Mouse (Mus musculus) stomach, postnatal 0 days (tissue): ENCODE data around the gene Ppp1r16b. TPM values are rescaled to one million over a fixed set of nuclear protein-coding genes. Genes with fewer than 3 reads are reported as not detected.

Source experiments
- ATAC-seq: fragments of 200-750 bp; cut with Nextera tagmentation; 2 replicates; pipeline ENCODE4 v1.8.0; 2017; ENCODE audit not compliant: low FRiP score, low TSS enrichment
- DNase-seq: peaks from one replicate; pipeline ENCODE4 v3.0.0-alpha.2; 2016; ENCODE audit warnings: low spot score
- H3K27ac ChIP-seq: fragments of 300-500 bp; sonication (generic); replicated peaks from 2 replicates; pipeline ENCODE4 v1.5.1; 2014; ENCODE audit warnings: mild to moderate bottlenecking, control low read depth
- H3K27me3 ChIP-seq: fragments of 300-500 bp; sonication (generic); 2 replicates; pipeline ENCODE4 v1.6.1; 2014; ENCODE audit warnings: low read length; ENCODE audit not compliant: control insufficient read depth, insufficient read depth
- H3K36me3 ChIP-seq: fragments of 300-500 bp; sonication (generic); 2 replicates; pipeline ENCODE4 v1.6.1; 2014; ENCODE audit warnings: low read length, mixed read lengths; ENCODE audit not compliant: control insufficient read depth, insufficient read depth
- H3K4me1 ChIP-seq: fragments of 300-500 bp; sonication (generic); replicated peaks from 2 replicates; pipeline ENCODE4 v1.6.1; 2014; ENCODE audit warnings: antibody characterized with exemption; ENCODE audit not compliant: control insufficient read depth, insufficient read depth
- H3K4me2 ChIP-seq: fragments of 300-500 bp; sonication (generic); replicated peaks from 2 replicates; pipeline ENCODE4 v1.6.1; 2014; ENCODE audit warnings: low read depth, mild to moderate bottlenecking, control low read depth, moderate library complexity
- H3K4me3 ChIP-seq: fragments of 300-500 bp; sonication (generic); 2 replicates; pipeline ENCODE4 v1.5.1; 2014; ENCODE audit warnings: low read depth, low read length, control low read depth
- H3K9ac ChIP-seq: fragments of 300-500 bp; sonication (generic); 2 replicates; pipeline ENCODE4 v1.6.1; 2014; ENCODE audit warnings: mild to moderate bottlenecking, low read length, control low read depth, mixed read lengths
- H3K9me3 ChIP-seq: fragments of 300-500 bp; sonication (generic); 2 replicates; pipeline ENCODE4 v1.6.1; 2016; ENCODE audit warnings: low read length; ENCODE audit not compliant: control insufficient read depth
- CTCF ChIP-seq: IDR thresholded peaks from 2 replicates; pipeline ENCODE4 v1.5.1; 2016; ENCODE audit warnings: antibody characterized with exemption, low read depth, mild to moderate bottlenecking, moderate library complexity
- EP300 ChIP-seq: optimal IDR thresholded peaks from 2 replicates; pipeline ENCODE3; 2016; ENCODE audit warnings: antibody characterized with exemption
- WGBS: fragments of 180-500 bp; shearing (Covaris S2); extraction: QIAGEN DNeasy Blood & Tissue Kit; methylation state at CpG from one replicate; pipeline ENCODE4 v1.1.7; 2014; 5-methylcytosine and 5-hydroxymethylcytosine counted together
- polyA plus RNA-seq: library from polyadenylated mRNA; unstranded; fragments of >200 nt; fragmentation: Nextera tagmentation; extraction: Ambion mirVana; gene quantifications from 2 replicates; pipeline ENCODE4 v1.2.1, GENCODE M21; 2015

Gene Ppp1r16b
- polyA plus RNA-seq, 1 experiment from 2014 or later: 2.1 TPM

DNA sequence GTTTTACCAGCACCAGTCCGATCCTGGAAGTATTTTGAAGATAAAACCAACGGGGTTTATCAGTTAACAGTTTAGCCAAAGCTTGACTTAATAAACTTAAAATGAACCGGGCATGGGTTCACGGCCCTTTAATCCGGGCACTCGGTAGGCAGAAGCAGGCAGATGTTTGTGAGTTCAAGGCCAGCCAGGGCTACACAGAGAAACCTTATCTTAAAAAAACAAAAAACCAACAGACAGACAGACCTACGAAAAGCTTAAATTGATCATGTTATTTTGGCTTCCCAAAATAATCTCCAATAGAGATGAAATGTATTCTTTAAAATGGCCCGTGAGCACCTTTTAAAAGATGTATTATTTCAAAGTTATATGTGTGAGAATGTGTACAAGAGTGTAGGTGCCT lies 39.5 kb upstream of the Ppp1r16b start:
- H3K4me2 ChIP-seq: peak overlapping the region; percentile 80
- H3K9ac ChIP-seq: peak overlapping the region; percentile 87
- TF ChIP-seq EP300 (no peak), CTCF (no peak)
- peak overlapping the region; percentile 94 for H3K4me3 ChIP-seq
- DNase-seq (no peak), ATAC-seq (no peak)
- H3K4me1 ChIP-seq: no peaks in the 10 kb centered on the region
- no peaks in the 10 kb centered on the region for H3K27me3 ChIP-seq
- H3K36me3 ChIP-seq: peaks cover 9% of the 10 kb centered on the region
- no peaks in the 10 kb centered on the region for H3K9me3 ChIP-seq
- 27% methylated on average over 8 of the region's 8 CpGs for WGBS
- H3K27ac ChIP-seq: no peak overlapping the region

DNA sequence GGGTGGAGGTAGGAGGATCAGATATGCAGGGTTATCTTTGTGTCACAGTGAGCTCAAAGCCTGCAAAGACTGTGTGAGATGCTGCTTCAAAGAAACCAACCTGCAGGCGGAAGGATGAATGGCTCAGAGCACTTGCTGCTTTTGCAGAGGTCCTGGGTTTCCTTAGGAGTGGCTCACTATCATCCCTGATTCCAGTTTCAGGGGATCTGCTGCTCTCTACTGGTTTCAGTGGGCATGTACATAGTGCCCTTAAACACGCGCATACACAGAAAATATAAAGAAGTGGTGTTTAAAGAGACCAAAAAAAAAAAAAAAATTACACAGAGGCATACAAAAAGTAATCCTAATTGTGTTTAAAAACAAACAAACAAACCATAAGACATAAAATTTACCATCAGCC lies 36.3 kb upstream of the Ppp1r16b start:
- Histone ChIP-seq H3K4me3 (no peak overlapping the region), H3K9ac (no peak overlapping the region), H3K27ac (no peak overlapping the region), H3K4me1 (no peaks in the 10 kb centered on the region), H3K36me3 (peaks cover 26% of the 10 kb centered on the region), H3K27me3 (no peaks in the 10 kb centered on the region), H3K4me2 (no peak overlapping the region), H3K9me3 (no peaks in the 10 kb centered on the region)
- ATAC-seq: no peak
- TF ChIP-seq CTCF: peak; percentile 67
- no peak for TF ChIP-seq EP300
- DNase-seq: no peak
- whole genome bisulfite sequencing: 81% methylated on average over 3 of the region's 3 CpGs

DNA sequence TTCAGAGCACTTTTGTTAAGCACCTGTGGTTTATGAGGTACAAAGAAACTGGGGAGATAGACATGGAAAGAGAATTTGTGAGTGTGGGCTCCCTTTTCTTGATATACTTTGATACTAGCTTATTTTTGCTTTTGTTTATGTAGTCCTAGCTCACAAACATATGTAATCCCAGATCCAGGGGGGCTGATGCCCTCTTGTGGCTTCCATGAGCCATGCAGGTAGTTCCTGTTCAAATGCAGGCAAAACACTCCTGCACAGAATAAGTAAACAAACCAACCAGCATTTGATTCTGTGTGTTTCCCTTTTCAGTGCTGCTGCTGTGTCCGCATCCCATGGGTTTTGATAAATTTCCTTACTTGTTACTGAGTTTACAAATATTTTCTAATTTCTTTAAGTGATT lies 35.8 kb upstream of the Ppp1r16b start:
- Histone ChIP-seq H3K4me2 (no peak overlapping the region), H3K9ac (no peak overlapping the region), H3K4me3 (no peak overlapping the region), H3K27me3 (no peaks in the 10 kb centered on the region), H3K9me3 (no peaks in the 10 kb centered on the region), H3K36me3 (peaks cover 26% of the 10 kb centered on the region), H3K4me1 (no peaks in the 10 kb centered on the region), H3K27ac (no peak overlapping the region)
- ATAC-seq (no peak), DNase-seq (peak; percentile 41)
- TF ChIP-seq EP300: no peak
- peak; percentile 77 for TF ChIP-seq CTCF
- 52% methylated on average over 1 of the region's 1 CpGs for WGBS

DNA sequence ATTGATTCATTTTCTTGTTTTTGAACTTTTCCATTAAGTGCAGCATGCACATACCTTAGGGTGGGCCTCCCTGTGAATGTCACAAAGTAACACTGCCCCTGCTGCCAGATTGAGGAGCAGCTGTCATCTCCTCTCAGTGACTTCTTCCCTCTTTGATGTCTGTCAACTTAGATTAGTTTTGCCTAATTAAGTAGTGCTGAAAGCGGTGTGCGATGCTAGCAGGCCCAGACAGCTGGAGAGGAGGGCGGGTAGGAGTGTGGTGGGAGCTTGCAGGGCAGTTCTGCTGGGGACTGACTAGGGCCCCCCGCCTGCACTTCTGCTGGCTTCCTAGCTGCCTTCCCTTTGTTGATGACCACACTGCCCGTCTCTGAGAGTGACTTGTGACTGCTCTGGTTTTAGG lies 33.3 kb upstream of the Ppp1r16b start:
- no peak overlapping the region for H3K27ac ChIP-seq
- no peak for DNase-seq

DNA sequence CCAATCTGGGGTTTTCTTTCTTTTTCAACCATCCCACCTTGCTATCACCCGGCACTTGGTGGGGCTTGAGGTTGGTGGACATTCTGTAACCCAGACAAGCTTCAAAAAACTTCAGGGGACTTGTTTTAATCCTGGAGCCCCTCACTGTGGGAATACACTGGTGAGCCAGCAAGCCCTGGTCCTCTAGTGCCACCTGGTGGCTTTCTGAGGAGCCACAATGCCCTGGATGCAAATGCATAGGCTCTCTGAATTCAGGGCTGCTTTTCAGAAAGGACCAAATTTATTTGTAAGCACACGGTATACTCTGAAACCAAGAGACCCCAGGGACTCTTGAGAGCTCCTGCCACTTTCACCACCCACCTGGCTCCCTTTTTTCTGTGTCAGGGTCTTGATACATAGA lies 23.3 kb upstream of the Ppp1r16b start:
- 17% methylated on average over 2 of the region's 2 CpGs for WGBS
- Histone ChIP-seq H3K4me2 (no peak overlapping the region), H3K27me3 (no peaks in the 10 kb centered on the region), H3K9ac (no peak overlapping the region), H3K4me3 (no peak overlapping the region), H3K36me3 (peaks cover 24% of the 10 kb centered on the region), H3K27ac (no peak overlapping the region), H3K4me1 (no peaks in the 10 kb centered on the region), H3K9me3 (no peaks in the 10 kb centered on the region)
- TF ChIP-seq CTCF: peak; percentile 90
- no peak for TF ChIP-seq EP300
- DNase-seq (peak; percentile 56), ATAC-seq (no peak)

More for the DNA sequence above, 33.3 kb upstream of the Ppp1r16b start:
- Histone ChIP-seq H3K4me3 (no peak overlapping the region), H3K27me3 (no peaks in the 10 kb centered on the region), H3K4me1 (no peaks in the 10 kb centered on the region), H3K9ac (no peak overlapping the region), H3K9me3 (no peaks in the 10 kb centered on the region), H3K36me3 (peaks cover 32% of the 10 kb centered on the region), H3K4me2 (no peak overlapping the region)
- ATAC-seq: no peak
- 90% methylated on average over 5 of the region's 5 CpGs for WGBS
- TF ChIP-seq EP300: no peak
- TF ChIP-seq CTCF: no peak

DNA sequence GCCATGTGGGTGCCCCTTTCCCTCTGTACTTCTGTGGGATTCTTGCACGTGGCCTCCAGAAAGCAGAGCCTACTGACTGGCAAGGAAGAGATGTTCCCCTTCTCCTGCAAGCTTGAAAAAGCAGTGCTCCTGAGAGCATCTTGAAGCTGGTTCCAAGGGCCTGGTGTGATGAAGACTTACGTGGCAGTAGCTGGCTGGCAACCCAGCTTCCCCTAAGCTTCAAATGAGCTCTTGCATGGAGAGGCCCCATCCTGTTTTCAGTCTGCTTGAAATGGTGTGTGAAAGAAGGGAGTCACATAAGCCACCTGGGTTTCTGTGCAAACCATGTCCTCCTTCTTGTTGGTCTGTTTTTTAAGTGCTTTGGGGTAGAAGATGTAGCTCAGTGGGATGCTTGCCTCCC lies 22.6 kb upstream of the Ppp1r16b start:
- no peaks in the 10 kb centered on the region for H3K9me3 ChIP-seq

More for the DNA sequence above, 22.6 kb upstream of the Ppp1r16b start:
- Histone ChIP-seq H3K27me3 (no peaks in the 10 kb centered on the region), H3K27ac (no peak overlapping the region), H3K4me1 (no peaks in the 10 kb centered on the region), H3K36me3 (peaks cover 18% of the 10 kb centered on the region), H3K9ac (no peak overlapping the region), H3K4me2 (no peak overlapping the region), H3K4me3 (no peak overlapping the region)
- 100% methylated on average over 2 of the region's 2 CpGs for WGBS
- TF ChIP-seq CTCF: no peak
- TF ChIP-seq EP300: no peak
- DNase-seq (no peak), ATAC-seq (no peak)
